Mouse (Mus musculus): ENCODE measurements around the gene Mlst8. TPM values are rescaled to one million over a fixed set of nuclear protein-coding genes. Genes with fewer than 3 reads are reported as not detected.
A peak's percentile ranks its signal among the peaks of the same experiment; 100 is the strongest.
"Not testable (repeated sequence)": the region's sequence is repeated elsewhere in the genome, so short reads cannot be mapped to it uniquely, and the experiment has no call there.

Mlst8 gene
- polyA plus RNA-seq, 1 experiment from 2014 or later: 18.7 TPM

GRCm38 (mm10) chr17:24442107-24442506 is 36.8 kb downstream of the Mlst8 start:
- 88% methylated on average over 14 of the region's 14 CpGs for WGBS
- Histone ChIP-seq H3K4me2 (ENCODE audit: low read depth, low read length) (no peak overlapping the region), H3K27ac (ENCODE audit: low read length) (no peak overlapping the region)

GRCm38 (mm10) chr17:24441148-24441547 is 37.7 kb downstream of the Mlst8 start:
- H3K4me3 ChIP-seq (ENCODE audit: low read length): no peak overlapping the region
- H3K4me1 ChIP-seq (ENCODE audit: control insufficient read depth, insufficient read depth, low read length): no peaks in the 10 kb centered on the region
- H3K9me3 ChIP-seq (replicated peaks; ENCODE audit: control insufficient read depth, low read length): no peaks in the 10 kb centered on the region
- H3K36me3 ChIP-seq (ENCODE audit: control insufficient read depth, insufficient read depth): peaks cover 60% of the 10 kb centered on the region
- ATAC-seq (replicated peaks; ENCODE audit: extremely low read depth, insufficient read depth, low FRiP score): no peak
- 38% methylated on average over 2 of the region's 2 CpGs for WGBS
- H3K4me2 ChIP-seq (ENCODE audit: low read depth, low read length): no peak overlapping the region
- no peaks in the 10 kb centered on the region for H3K27me3 ChIP-seq (ENCODE audit: control insufficient read depth, insufficient read depth, low read length)
- H3K9ac ChIP-seq (ENCODE audit: low read length): no peak overlapping the region
- no peak overlapping the region for H3K27ac ChIP-seq (ENCODE audit: low read length)

More at GRCm38 (mm10) chr17:24442107-24442506, 36.8 kb downstream of the Mlst8 start:
- Histone ChIP-seq H3K36me3 (ENCODE audit: control insufficient read depth, insufficient read depth) (peaks cover 60% of the 10 kb centered on the region), H3K4me3 (ENCODE audit: low read length) (no peak overlapping the region), H3K9me3 (replicated peaks; ENCODE audit: control insufficient read depth, low read length) (no peaks in the 10 kb centered on the region), H3K4me1 (ENCODE audit: control insufficient read depth, insufficient read depth, low read length) (no peaks in the 10 kb centered on the region), H3K9ac (ENCODE audit: low read length) (no peak overlapping the region), H3K27me3 (ENCODE audit: control insufficient read depth, insufficient read depth, low read length) (no peaks in the 10 kb centered on the region)
- no peak for ATAC-seq (replicated peaks; ENCODE audit: extremely low read depth, insufficient read depth, low FRiP score)

GRCm38 (mm10) chr17:24440377-24440776 is 38.5 kb downstream of the Mlst8 start:
- peaks cover 62% of the 10 kb centered on the region for H3K36me3 ChIP-seq (ENCODE audit: control insufficient read depth, insufficient read depth)
- no peak for ATAC-seq (replicated peaks; ENCODE audit: extremely low read depth, insufficient read depth, low FRiP score)
- no peaks in the 10 kb centered on the region for H3K27me3 ChIP-seq (ENCODE audit: control insufficient read depth, insufficient read depth, low read length)
- no peak overlapping the region for H3K4me3 ChIP-seq (ENCODE audit: low read length)
- WGBS: 87% methylated on average over 8 of the region's 8 CpGs
- no peak overlapping the region for H3K4me2 ChIP-seq (ENCODE audit: low read depth, low read length)
- no peaks in the 10 kb centered on the region for H3K4me1 ChIP-seq (ENCODE audit: control insufficient read depth, insufficient read depth, low read length)
- no peaks in the 10 kb centered on the region for H3K9me3 ChIP-seq (replicated peaks; ENCODE audit: control insufficient read depth, low read length)
- H3K9ac ChIP-seq (ENCODE audit: low read length): no peak overlapping the region
- H3K27ac ChIP-seq (ENCODE audit: low read length): no peak overlapping the region

- 81% methylated on average over 5 of the region's 5 CpGs for WGBS
- H3K36me3 ChIP-seq (ENCODE audit: control insufficient read depth, insufficient read depth): peaks cover 53% of the 10 kb centered on the region
Observed at GRCm38 (mm10) chr17:24437016-24437415, 41.9 kb downstream of the Mlst8 start.

GRCm38 (mm10) chr17:24429201-24429983 is 49.5 kb downstream of the Mlst8 start:
- H3K4me2 ChIP-seq (ENCODE audit: low read depth, low read length): peak overlapping the region; percentile 52
- H3K36me3 ChIP-seq (ENCODE audit: control insufficient read depth, insufficient read depth): peaks cover 10% of the 10 kb centered on the region
- no peaks in the 10 kb centered on the region for H3K9me3 ChIP-seq (replicated peaks; ENCODE audit: control insufficient read depth, low read length)
- peak; percentile 52; the same call in 1 of the 2 replicates for ATAC-seq (replicated peaks; ENCODE audit: extremely low read depth, insufficient read depth, low FRiP score)
- peak overlapping the region; percentile 17 for H3K4me3 ChIP-seq (ENCODE audit: low read length)
- 58% methylated on average over 14 of the region's 14 CpGs for WGBS
- H3K4me1 ChIP-seq (ENCODE audit: control insufficient read depth, insufficient read depth, low read length): peaks cover 17% of the 10 kb centered on the region
- peak overlapping the region; percentile 58 for H3K9ac ChIP-seq (ENCODE audit: low read length)
- H3K27me3 ChIP-seq (ENCODE audit: control insufficient read depth, insufficient read depth, low read length): no peaks in the 10 kb centered on the region
- peak overlapping the region; percentile 92 for H3K27ac ChIP-seq (ENCODE audit: low read length)

More at GRCm38 (mm10) chr17:24437016-24437415, 41.9 kb downstream of the Mlst8 start:
- no peak overlapping the region for H3K27ac ChIP-seq (ENCODE audit: low read length)
- H3K9ac ChIP-seq (ENCODE audit: low read length): no peak overlapping the region
- no peaks in the 10 kb centered on the region for H3K9me3 ChIP-seq (replicated peaks; ENCODE audit: control insufficient read depth, low read length)
- no peaks in the 10 kb centered on the region for H3K27me3 ChIP-seq (ENCODE audit: control insufficient read depth, insufficient read depth, low read length)
- H3K4me3 ChIP-seq (ENCODE audit: low read length): no peak overlapping the region
- ATAC-seq (replicated peaks; ENCODE audit: extremely low read depth, insufficient read depth, low FRiP score): 0 out of 2 replicates have a peak, but pooled peaks have one; percentile 26
- no peaks in the 10 kb centered on the region for H3K4me1 ChIP-seq (ENCODE audit: control insufficient read depth, insufficient read depth, low read length)
- no peak overlapping the region for H3K4me2 ChIP-seq (ENCODE audit: low read depth, low read length)

GRCm38 (mm10) chr17:24427170-24427557 is 51.7 kb downstream of the Mlst8 start:
- H3K4me3 ChIP-seq (ENCODE audit: low read length): peak overlapping the region; percentile 79
- H3K4me2 ChIP-seq (ENCODE audit: low read depth, low read length): peak overlapping the region; percentile 70
- H3K36me3 ChIP-seq (ENCODE audit: control insufficient read depth, insufficient read depth): peaks cover 22% of the 10 kb centered on the region
- peak overlapping the region; percentile 92 for H3K9ac ChIP-seq (ENCODE audit: low read length)
- WGBS: 7% methylated on average over 8 of the region's 8 CpGs
- H3K27ac ChIP-seq (ENCODE audit: low read length): peak overlapping the region; percentile 97
- no peaks in the 10 kb centered on the region for H3K27me3 ChIP-seq (ENCODE audit: control insufficient read depth, insufficient read depth, low read length)
- no peak for ATAC-seq (replicated peaks; ENCODE audit: extremely low read depth, insufficient read depth, low FRiP score)
- peaks cover 17% of the 10 kb centered on the region for H3K4me1 ChIP-seq (ENCODE audit: control insufficient read depth, insufficient read depth, low read length)
- H3K9me3 ChIP-seq (replicated peaks; ENCODE audit: control insufficient read depth, low read length): no peaks in the 10 kb centered on the region

GRCm38 (mm10) chr17:24426471-24427169 is 52.3 kb downstream of the Mlst8 start, which contains the start of gene Eci1:
Gene Eci1 (plus strand): TSS chr17:24426641.
- under 1% methylated on average over 48 of the region's 48 CpGs for WGBS

GRCm38 (mm10) chr17:24425905-24426304 is 53.0 kb downstream of the Mlst8 start:
- Histone ChIP-seq H3K4me2 (ENCODE audit: low read depth, low read length) (peak overlapping the region; percentile 21; the same call in 1 of the 2 replicates), H3K9ac (ENCODE audit: low read length) (no peak overlapping the region), H3K4me1 (ENCODE audit: control insufficient read depth, insufficient read depth, low read length) (peaks cover 17% of the 10 kb centered on the region), H3K4me3 (ENCODE audit: low read length) (no peak overlapping the region; the same call in 1 of the 2 replicates), H3K9me3 (replicated peaks; ENCODE audit: control insufficient read depth, low read length) (no peaks in the 10 kb centered on the region), H3K27ac (ENCODE audit: low read length) (peak overlapping the region; percentile 64), H3K27me3 (ENCODE audit: control insufficient read depth, insufficient read depth, low read length) (no peaks in the 10 kb centered on the region), H3K36me3 (ENCODE audit: control insufficient read depth, insufficient read depth) (peaks cover 35% of the 10 kb centered on the region)
- WGBS: 88% methylated on average over 7 of the region's 7 CpGs
- no peak for ATAC-seq (replicated peaks; ENCODE audit: extremely low read depth, insufficient read depth, low FRiP score)

More at GRCm38 (mm10) chr17:24426471-24427169, 52.3 kb downstream of the Mlst8 start, which contains the start of gene Eci1:
- Histone ChIP-seq H3K4me1 (ENCODE audit: control insufficient read depth, insufficient read depth, low read length) (peaks cover 17% of the 10 kb centered on the region), H3K36me3 (ENCODE audit: control insufficient read depth, insufficient read depth) (peaks cover 27% of the 10 kb centered on the region), H3K9me3 (replicated peaks; ENCODE audit: control insufficient read depth, low read length) (no peaks in the 10 kb centered on the region), H3K9ac (ENCODE audit: low read length) (peak within 1 kb of the TSS; percentile 92), H3K4me3 (ENCODE audit: low read length) (peak within 1 kb of the TSS; percentile 79), H3K4me2 (ENCODE audit: low read depth, low read length) (peak within 1 kb of the TSS; percentile 70), H3K27me3 (ENCODE audit: control insufficient read depth, insufficient read depth, low read length) (no peaks in the 10 kb centered on the region), H3K27ac (ENCODE audit: low read length) (peak within 1 kb of the TSS; percentile 97)
- ATAC-seq (replicated peaks; ENCODE audit: extremely low read depth, insufficient read depth, low FRiP score): peak; percentile 97

GRCm38 (mm10) chr17:24425326-24425725 is 53.6 kb downstream of the Mlst8 start:
- ATAC-seq (replicated peaks; ENCODE audit: extremely low read depth, insufficient read depth, low FRiP score); H3K27ac ChIP-seq (ENCODE audit: low read length); H3K27me3 ChIP-seq (ENCODE audit: control insufficient read depth, insufficient read depth, low read length); H3K4me2 ChIP-seq (ENCODE audit: low read depth, low read length); H3K4me3 ChIP-seq (ENCODE audit: low read length); H3K9me3 ChIP-seq (replicated peaks; ENCODE audit: control insufficient read depth, low read length); H3K9ac ChIP-seq (ENCODE audit: low read length): not testable (repeated sequence)
- WGBS: 95% methylated on average over 4 of the region's 8 CpGs
- Histone ChIP-seq H3K36me3 (ENCODE audit: control insufficient read depth, insufficient read depth) (peaks cover 39% of the 10 kb centered on the region), H3K4me1 (ENCODE audit: control insufficient read depth, insufficient read depth, low read length) (peaks cover 15% of the 10 kb centered on the region)
